Mouse (Mus musculus) gastrocnemius, postnatal 4 days (tissue): Measurements from ENCODE around the gene AC192777.2. TPM values are rescaled to one million over a fixed set of nuclear protein-coding genes. Genes with fewer than 3 reads are reported as not detected.
"Not testable (repeated sequence)": the region's sequence is repeated elsewhere in the genome, so short reads cannot be mapped to it uniquely, and the experiment has no call there.

Experiments used
- DNase-seq, 2 experiments: peaks; one replicate each; pipeline ENCODE4 v3.0.0; 2021 to 2022; ENCODE audit warnings: low spot score in 2 of 2, mixed read lengths in 2 of 2
- long read RNA-seq, 2 experiments: library from polyadenylated mRNA; stranded (forward); transcript quantifications; one replicate each; pipeline ENCODE4 v2.0.0; 2021
- microRNA-seq: library from miRNA; unstranded; fragments of <30 nt; microRNA quantifications from one replicate; pipeline ENCODE4 v1.2.0, GENCODE M21; 2021
- total RNA-seq, 2 experiments: library from RNA; stranded (reverse); gene quantifications; 2 replicates each; pipeline ENCODE4 v1.2.3; 2021

AC192777.2 gene
- not detected for total RNA-seq
- long read RNA-seq, experiment 1, result 0 reads
- long read RNA-seq, experiment 2, result 0 reads

GRCm38 (mm10) chr17:40095150-40095549 is at the start of gene AC192777.2:
Gene AC192777.2, plus strand, starts transcription at chr17:40095450.
- DNase-seq, result not testable (repeated sequence)

GRCm38 (mm10) chr17:40116172-40116571 is 20.9 kb downstream of the AC192777.2 start:
- DNase-seq, result not testable (repeated sequence)

GRCm38 (mm10) chr17:40116877-40117276 is 21.6 kb downstream of the AC192777.2 start:
- DNase-seq, result not testable (repeated sequence)

Small RNAs within 50 kb of the gene (microRNA-seq; reads per million reads assigned to microRNA genes)
- gene Gm26376, result not detected

Other genes with a start within 250 kb of the AC192777.2 start
- not detected for gene Esp38, start 144.9 kb upstream of the AC192777.2 start, total RNA-seq
- gene Pgk2, start 113.2 kb downstream of the AC192777.2 start, total RNA-seq, result not detected
- gene Crisp3, start 146.8 kb downstream of the AC192777.2 start, total RNA-seq, result not detected
- gene Crisp1, start 223.8 kb downstream of the AC192777.2 start, total RNA-seq, result not detected